Mouse (Mus musculus) CH12.LX (cell line): ENCODE results near the gene Avpr1a. TPM values are rescaled to one million over a fixed set of nuclear protein-coding genes. Genes with fewer than 3 reads are reported as not detected.

Source experiments
- DNase-seq: peaks from one replicate; pipeline ENCODE4 v3.0.0-alpha.2; 2013; ENCODE audit errors: extremely low read depth
- H3K27ac ChIP-seq: 2 replicates; pipeline ENCODE4 v1.5.1; 2012; ENCODE audit warnings: low read depth, mild to moderate bottlenecking, control low read depth, moderate library complexity; ENCODE audit not compliant: insufficient read depth
- H3K27me3 ChIP-seq: replicated peaks from 2 replicates; pipeline ENCODE3; 2012; ENCODE audit warnings: inconsistent platforms
- H3K36me3 ChIP-seq, 2 experiments: replicated peaks in 1 of 2; 2 replicates each; pipeline versions ENCODE3 to v1.6.1; 2012; ENCODE audit warnings: inconsistent platforms in 1 of 2, low read length in 1 of 2, mild to moderate bottlenecking in 1 of 2, mixed read lengths in 1 of 2, moderate library complexity in 1 of 2; ENCODE audit not compliant: control insufficient read depth in 1 of 2, insufficient read depth in 1 of 2
- H3K4me1 ChIP-seq, 2 experiments: 2 replicates each; pipeline ENCODE4 v1.6.1; 2012; ENCODE audit warnings: inconsistent platforms in 1 of 2, moderate library complexity in 1 of 2; ENCODE audit not compliant: insufficient read depth in 2 of 2, control insufficient read depth in 1 of 2
- H3K4me2 ChIP-seq: 2 replicates; pipeline ENCODE4 v1.6.1; 2012; ENCODE audit warnings: low read depth, mild to moderate bottlenecking, control low read depth; ENCODE audit not compliant: poor library complexity, insufficient read depth, severe bottlenecking
- H3K4me3 ChIP-seq, 3 experiments: fragments of 150-350 bp in 1 of 3; sonication (generic) in 1 of 3; replicated peaks in 1 of 3; 2 replicates each; pipeline versions ENCODE3 to v1.5.1; 2011 to 2012; ENCODE audit warnings: low read depth in 2 of 3, low read length in 2 of 3, mild to moderate bottlenecking in 2 of 3, moderate library complexity in 2 of 3, control low read depth in 1 of 3, improper control_type of control experiment in 1 of 3, inconsistent platforms in 1 of 3, mixed read lengths in 1 of 3; ENCODE audit not compliant: poor library complexity in 1 of 3
- H3K79me2 ChIP-seq: replicated peaks from 2 replicates; pipeline ENCODE4 v1.6.1; 2012; ENCODE audit warnings: mild to moderate bottlenecking, moderate library complexity; ENCODE audit not compliant: control insufficient read depth, poor library complexity, insufficient read depth, severe bottlenecking; ENCODE audit errors: extremely low read depth
- H3K9ac ChIP-seq: 2 replicates; pipeline ENCODE4 v1.6.1; 2012; ENCODE audit warnings: low read depth, mild to moderate bottlenecking, control low read depth, moderate library complexity; ENCODE audit not compliant: insufficient read depth
- H3K9me3 ChIP-seq: replicated peaks from 2 replicates; pipeline ENCODE3; 2012; ENCODE audit warnings: low read length, inconsistent platforms, mixed read lengths
- CTCF ChIP-seq, 2 experiments: IDR thresholded peaks in 1 of 2; conservative IDR thresholded peaks in 1 of 2; 2 replicates each; pipeline ENCODE4 v1.5.1; 2011 to 2012; ENCODE audit warnings: low read depth in 2 of 2, low read length in 2 of 2, improper control_type of control experiment in 1 of 2, inconsistent platforms in 1 of 2, mild to moderate bottlenecking in 1 of 2, moderate library complexity in 1 of 2
- GABPA ChIP-seq: IDR thresholded peaks from 2 replicates; pipeline ENCODE4 v1.6.1; 2012; ENCODE audit warnings: low read depth, low read length, improper control_type of control experiment, inconsistent platforms; ENCODE audit not compliant: insufficient replicate concordance
- HCFC1 ChIP-seq: IDR thresholded peaks from 2 replicates; pipeline ENCODE4 v1.6.1; 2012; ENCODE audit warnings: low read depth, mild to moderate bottlenecking, inconsistent platforms, low read length, improper control_type of control experiment
- JUN ChIP-seq: IDR thresholded peaks from 2 replicates; pipeline ENCODE4 v1.6.1; 2011; ENCODE audit warnings: low read depth, mild to moderate bottlenecking, low read length, improper control_type of control experiment, moderate library complexity; ENCODE audit not compliant: insufficient read depth
- KAT2A ChIP-seq: IDR thresholded peaks from 2 replicates; pipeline ENCODE4 v1.6.1; 2012; ENCODE audit warnings: low read length, improper control_type of control experiment, inconsistent platforms; ENCODE audit not compliant: insufficient replicate concordance
- MAFK ChIP-seq: IDR thresholded peaks from 2 replicates; pipeline ENCODE4 v1.6.1; 2011; ENCODE audit warnings: low read length, improper control_type of control experiment; ENCODE audit not compliant: insufficient replicate concordance
- MAX ChIP-seq: IDR thresholded peaks from 2 replicates; pipeline ENCODE4 v1.6.1; 2011; ENCODE audit warnings: low read length, improper control_type of control experiment
- MAZ ChIP-seq: IDR thresholded peaks from 2 replicates; pipeline ENCODE4 v1.6.1; 2012; ENCODE audit warnings: low read depth, mild to moderate bottlenecking, inconsistent platforms, low read length, improper control_type of control experiment, moderate library complexity
- MEF2A ChIP-seq: IDR thresholded peaks from 2 replicates; pipeline ENCODE4 v1.6.1; 2014; ENCODE audit warnings: low read depth, mild to moderate bottlenecking, inconsistent platforms, low read length, improper control_type of control experiment, borderline replicate concordance
- MYC ChIP-seq: IDR thresholded peaks from 2 replicates; pipeline ENCODE4 v1.6.1; 2011; ENCODE audit warnings: low read depth, mild to moderate bottlenecking, improper control_type of control experiment, low read length
- NELFE ChIP-seq: IDR thresholded peaks from 2 replicates; pipeline ENCODE4 v1.6.1; 2011; ENCODE audit warnings: low read depth, low read length, improper control_type of control experiment
- NRF1 ChIP-seq: IDR thresholded peaks from 2 replicates; pipeline ENCODE4 v1.6.1; 2014; ENCODE audit warnings: low read depth, mild to moderate bottlenecking, inconsistent platforms, low read length, improper control_type of control experiment, moderate library complexity
- PAX5 ChIP-seq: IDR thresholded peaks from 2 replicates; pipeline ENCODE4 v1.6.1; 2012; ENCODE audit warnings: low read length, inconsistent platforms, mixed read lengths
- POLR2AphosphoS2 ChIP-seq: IDR thresholded peaks from 2 replicates; pipeline ENCODE4 v1.6.1; 2011; ENCODE audit warnings: low read depth, low read length, improper control_type of control experiment
- RCOR1 ChIP-seq: conservative IDR thresholded peaks from 2 replicates; pipeline ENCODE4 v1.6.1; 2012; ENCODE audit warnings: low read depth, mild to moderate bottlenecking, inconsistent platforms, low read length, improper control_type of control experiment
- TBP ChIP-seq: conservative IDR thresholded peaks from 2 replicates; pipeline ENCODE4 v1.6.1; 2011; ENCODE audit warnings: low read depth, low read length, improper control_type of control experiment
- UBTF ChIP-seq: IDR thresholded peaks from 2 replicates; pipeline ENCODE4 v1.6.1; 2012; ENCODE audit warnings: low read depth, mild to moderate bottlenecking, inconsistent platforms, low read length, improper control_type of control experiment, moderate library complexity
- USF1 ChIP-seq: IDR thresholded peaks from 2 replicates; pipeline ENCODE4 v1.6.1; 2014; ENCODE audit warnings: low read depth, mild to moderate bottlenecking, inconsistent platforms, low read length, improper control_type of control experiment
- ZC3H11A ChIP-seq: IDR thresholded peaks from 2 replicates; pipeline ENCODE4 v1.6.1; 2012; ENCODE audit warnings: low read depth, mild to moderate bottlenecking, inconsistent platforms, low read length, improper control_type of control experiment
- dilution Hi-C: fragments of 300-500 bp; cut with MboI; formaldehyde crosslinking; loops from 2 replicates; pipeline ENCODE4 v1.14.3; 2020; ENCODE audit warnings: low sequenced_read_pairs; ENCODE audit not compliant: extremely low pct_unique_long_range_greater_than_20kb, extremely low pct_ligation_motif_present
- in situ Hi-C: fragments of 300-500 bp; cut with MboI; formaldehyde crosslinking; loops from 3 replicates; pipeline ENCODE4 v1.14.3; 2019; ENCODE audit warnings: low sequenced_read_pairs, low pct_ligation_motif_present, low pct_unique_long_range_greater_than_20kb, mixed read lengths
- polyA plus RNA-seq: library from polyadenylated mRNA; unstranded; fragments of >175 nt; gene quantifications from 2 replicates; pipeline ENCODE4 v1.2.1, GENCODE M21; 2012; ENCODE audit warnings: low read depth; ENCODE audit not compliant: insufficient read length
- total RNA-seq, 2 experiments: library from RNA; depleted of rRNA; stranded (reverse); fragments of 300-350 nt in 1 of 2; fragments of >200 nt in 1 of 2; gene quantifications; 2 replicates each; pipeline ENCODE4 v1.2.3; 2012 to 2014

Gene Avpr1a
- total and polyA plus RNA-seq, 3 experiments: not detected

DNA sequence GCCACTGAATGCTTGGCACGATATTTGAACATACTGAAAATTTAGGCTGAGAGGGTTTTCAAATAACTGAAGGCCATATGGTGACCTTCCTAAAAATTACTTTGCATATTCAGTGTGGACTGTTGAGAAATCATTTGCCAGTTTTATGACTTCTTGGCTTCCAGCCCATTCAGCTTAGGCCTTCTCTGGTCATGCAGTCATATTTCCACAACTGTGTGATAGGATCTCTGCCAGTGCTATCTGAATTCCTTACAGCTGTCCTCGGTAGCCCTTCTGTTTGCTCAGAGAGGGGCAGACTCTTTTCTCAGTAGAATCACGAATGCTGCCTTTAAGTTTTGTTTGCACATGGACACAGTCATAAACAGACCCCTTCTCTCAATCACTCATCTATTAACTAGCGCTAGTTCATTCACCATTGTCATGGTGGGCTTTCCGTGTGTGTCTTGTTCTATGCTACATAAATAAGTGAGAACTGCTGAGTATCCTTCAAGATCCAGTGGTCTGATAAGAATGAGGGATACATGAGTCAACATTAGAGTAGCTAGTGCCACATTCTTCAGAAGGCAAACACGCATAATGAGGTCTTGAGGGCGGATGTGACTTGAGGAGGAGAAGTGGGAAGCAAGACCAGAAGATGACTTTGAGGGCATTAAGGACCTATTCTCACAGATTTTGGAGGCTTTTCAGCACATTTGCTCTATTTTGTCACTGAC, 39.4 kb upstream of the Avpr1a start:
- Histone ChIP-seq H3K4me1 (no peaks in the 10 kb centered on the region), H3K9me3 (no peaks in the 10 kb centered on the region), H3K9ac (no peak overlapping the region), H3K36me3 (no peaks in the 10 kb centered on the region), H3K4me3 (no peak overlapping the region), H3K27ac (no peak overlapping the region), H3K4me2 (no peak overlapping the region), H3K79me2 (no peaks in the 10 kb centered on the region), H3K27me3 (no peaks in the 10 kb centered on the region)
- dilution Hi-C loops (no loop called here), in situ Hi-C loops (no loop called here)
- TF ChIP-seq KAT2A: no peak
- no peak for TF ChIP-seq TBP
- TF ChIP-seq ZC3H11A: no peak
- no peak for TF ChIP-seq GABPA
- TF ChIP-seq USF1: no peak
- no peak for TF ChIP-seq NELFE
- TF ChIP-seq MAFK: no peak
- TF ChIP-seq UBTF: no peak
- no peak for TF ChIP-seq POLR2AphosphoS2
- TF ChIP-seq JUN: no peak
- no peak for TF ChIP-seq CTCF (conservative IDR thresholded peaks at IDR 0.05 in 1 of 2, IDR thresholded peaks at IDR 0.05 in 1 of 2; ENCODE audit: low read depth in 2 of 2, low read length in 2 of 2)
- TF ChIP-seq MEF2A: no peak
- TF ChIP-seq MAX: no peak
- no peak for TF ChIP-seq RCOR1
- TF ChIP-seq MYC: no peak
- DNase-seq: no peak

DNA sequence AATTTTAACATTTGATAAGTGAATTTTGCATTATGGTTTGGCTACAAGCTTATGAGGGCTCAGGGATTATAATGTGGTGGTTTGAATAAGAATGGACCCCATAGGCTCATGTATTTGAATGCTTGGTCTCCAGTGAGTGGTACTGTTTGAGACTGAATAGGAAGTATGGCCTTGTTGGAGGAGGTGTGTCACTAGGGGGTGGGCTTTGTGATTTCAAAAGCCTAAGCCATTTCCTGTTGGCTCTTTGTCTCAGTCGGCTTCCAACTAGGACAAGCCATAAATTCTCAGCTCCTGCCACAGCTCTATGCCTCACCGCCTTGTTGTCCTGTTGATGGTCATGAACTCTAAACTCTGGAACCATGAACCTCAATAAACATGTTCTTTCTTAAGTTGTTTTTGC, 37.5 kb upstream of the Avpr1a start:
- dilution Hi-C loops: no loop called here
- no peak overlapping the region for H3K4me3 ChIP-seq
- no peaks in the 10 kb centered on the region for H3K4me1 ChIP-seq
- no peak overlapping the region for H3K9ac ChIP-seq
- no peak for DNase-seq
- H3K27ac ChIP-seq: no peak overlapping the region
- no peaks in the 10 kb centered on the region for H3K9me3 ChIP-seq
- in situ Hi-C loops: no loop called here
- no peaks in the 10 kb centered on the region for H3K36me3 ChIP-seq
- no peaks in the 10 kb centered on the region for H3K79me2 ChIP-seq
- no peaks in the 10 kb centered on the region for H3K27me3 ChIP-seq
- no peak for TF ChIP-seq JUN
- TF ChIP-seq PAX5: no peak
- no peak for TF ChIP-seq NELFE
- TF ChIP-seq GABPA: no peak
- TF ChIP-seq NRF1: no peak
- no peak for TF ChIP-seq KAT2A
- no peak for TF ChIP-seq MYC
- TF ChIP-seq HCFC1: no peak
- TF ChIP-seq MAZ: no peak
- TF ChIP-seq, all 38 proteins: peak for 0
- H3K4me2 ChIP-seq: no peak overlapping the region
